Mouse (Mus musculus) layer of hippocampus, adult 11-12 months (tissue): ENCODE measurements around the gene Sntb2.
A peak's percentile ranks its signal among the peaks of the same experiment; 100 is the strongest.
"Not testable (repeated sequence)": the region's sequence is repeated elsewhere in the genome, so short reads cannot be mapped to it uniquely, and the experiment has no call there.

ENCODE experiments used
- DNase-seq: peaks from one replicate; pipeline ENCODE4 v3.0.0; 2022; ENCODE audit warnings: low spot score

Gene Sntb2

DNA sequence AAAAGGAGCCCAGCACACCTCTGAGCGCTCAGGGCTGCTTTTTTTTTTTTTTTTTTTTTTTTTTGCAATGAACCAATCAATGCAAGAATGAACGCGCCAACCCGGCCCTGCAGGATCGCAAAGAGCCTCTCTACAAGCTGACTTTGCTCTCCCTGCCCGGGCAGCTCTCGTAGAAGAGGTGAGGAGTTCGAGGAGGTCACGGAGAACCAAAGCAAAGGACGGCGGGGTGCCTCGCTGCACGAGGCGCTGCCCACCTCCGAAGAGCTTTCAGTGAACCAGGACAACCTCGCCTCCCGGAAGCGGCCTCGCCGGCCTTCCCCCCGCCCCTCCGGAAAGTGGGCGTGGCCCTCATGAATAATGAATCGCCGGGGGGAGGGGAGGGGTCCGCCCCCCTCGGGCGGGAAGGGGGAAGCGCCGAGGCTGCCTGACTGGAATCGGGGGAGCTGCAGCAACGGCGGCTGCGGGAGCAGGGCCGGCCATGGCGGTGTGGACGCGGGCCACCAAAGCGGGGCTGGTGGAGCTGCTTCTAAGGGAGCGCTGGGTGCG, at the start of gene Sntb2:
Gene Sntb2 (plus strand): TSS at position 427 of the 546 bp plus-strand sequence.
- DNase-seq: peak; percentile 91

DNA sequence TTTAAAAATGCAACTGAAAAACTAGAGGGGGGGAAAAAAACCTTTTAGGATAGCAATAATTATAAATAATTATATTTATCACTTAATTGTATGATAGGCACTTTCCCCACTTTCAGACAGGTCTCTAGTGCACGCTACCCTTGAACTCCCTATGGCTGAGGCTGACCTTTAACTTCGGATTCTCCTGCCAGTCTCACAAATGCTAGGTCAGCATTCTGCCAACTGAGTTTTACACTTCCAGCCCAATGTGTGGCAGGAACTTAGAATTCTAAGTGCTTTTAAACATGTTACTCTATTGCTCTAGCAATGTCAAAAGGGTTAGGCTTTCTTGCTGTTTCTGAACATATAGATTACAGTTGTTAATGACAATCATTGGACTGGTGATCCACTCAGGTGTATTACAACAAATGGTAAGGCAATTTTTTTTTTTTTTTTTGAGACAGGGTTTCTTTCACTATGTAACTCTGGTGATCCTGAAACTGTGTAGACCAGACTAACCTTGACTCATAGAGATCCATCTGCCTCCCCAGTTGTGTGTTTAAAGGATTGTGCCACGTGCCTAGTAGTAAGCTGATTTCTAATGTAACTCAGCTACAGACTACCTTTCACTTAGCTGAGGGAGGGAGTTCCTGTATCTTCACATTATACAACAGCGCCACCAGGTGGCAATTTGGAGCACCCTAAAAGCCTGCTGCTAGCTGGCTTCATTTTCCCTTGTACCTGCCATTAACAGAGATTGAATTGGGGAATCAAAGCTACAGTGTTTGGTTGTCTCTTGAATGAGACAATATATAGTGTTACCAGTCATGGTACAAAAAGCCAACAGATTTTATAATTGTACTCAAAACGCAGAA, 48.0 kb upstream of the Sntb2 start:
- DNase-seq: peak; percentile 76

DNA sequence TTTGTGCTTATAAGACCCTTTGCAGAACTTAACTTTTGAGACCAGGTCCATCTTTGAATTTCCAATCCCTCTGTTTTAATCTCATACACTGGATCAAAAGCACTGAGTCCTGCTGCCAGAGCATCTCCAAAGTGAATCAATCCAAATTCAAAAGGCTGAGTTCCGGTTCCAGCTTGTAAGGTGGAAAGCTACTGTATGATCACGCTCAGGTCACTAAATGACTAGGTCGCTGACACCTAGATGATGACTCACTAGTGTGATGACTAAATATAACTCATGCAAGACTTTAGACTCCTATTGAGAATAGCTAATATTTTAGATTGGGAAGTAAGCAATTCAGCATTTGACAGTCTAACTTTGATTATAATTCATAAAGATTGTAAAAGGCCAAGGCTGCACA, 46.7 kb upstream of the Sntb2 start:
- DNase-seq: no peak

DNA sequence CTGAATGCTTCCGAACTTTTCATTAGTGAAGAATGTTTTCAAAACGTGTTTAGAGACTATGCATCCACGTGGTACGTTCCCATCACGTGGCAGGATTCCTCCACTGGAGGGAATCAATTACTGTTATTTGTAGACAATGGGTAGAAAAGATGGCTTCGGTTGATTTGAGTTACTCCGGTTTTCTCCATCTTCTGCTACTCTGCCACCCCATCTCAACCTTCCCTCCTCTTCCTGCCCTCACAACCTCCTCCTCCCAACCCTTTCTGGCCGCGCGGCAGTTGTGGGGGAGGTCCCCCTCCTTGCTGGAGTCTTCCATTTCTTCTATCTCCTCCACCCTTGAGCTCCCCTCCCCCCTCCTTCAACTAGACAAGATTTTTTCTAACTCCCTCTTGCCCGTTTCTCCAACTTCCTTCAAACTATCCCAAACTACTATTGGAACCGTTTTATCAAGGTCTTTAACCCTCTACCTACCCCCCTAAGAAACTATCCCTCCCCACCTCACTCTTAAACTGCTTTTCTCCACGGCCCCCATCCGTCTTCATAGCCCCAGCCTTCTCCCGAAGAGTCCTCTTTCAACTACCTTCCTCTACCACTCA, 43.2 kb upstream of the Sntb2 start:
- DNase-seq: no peak

DNA sequence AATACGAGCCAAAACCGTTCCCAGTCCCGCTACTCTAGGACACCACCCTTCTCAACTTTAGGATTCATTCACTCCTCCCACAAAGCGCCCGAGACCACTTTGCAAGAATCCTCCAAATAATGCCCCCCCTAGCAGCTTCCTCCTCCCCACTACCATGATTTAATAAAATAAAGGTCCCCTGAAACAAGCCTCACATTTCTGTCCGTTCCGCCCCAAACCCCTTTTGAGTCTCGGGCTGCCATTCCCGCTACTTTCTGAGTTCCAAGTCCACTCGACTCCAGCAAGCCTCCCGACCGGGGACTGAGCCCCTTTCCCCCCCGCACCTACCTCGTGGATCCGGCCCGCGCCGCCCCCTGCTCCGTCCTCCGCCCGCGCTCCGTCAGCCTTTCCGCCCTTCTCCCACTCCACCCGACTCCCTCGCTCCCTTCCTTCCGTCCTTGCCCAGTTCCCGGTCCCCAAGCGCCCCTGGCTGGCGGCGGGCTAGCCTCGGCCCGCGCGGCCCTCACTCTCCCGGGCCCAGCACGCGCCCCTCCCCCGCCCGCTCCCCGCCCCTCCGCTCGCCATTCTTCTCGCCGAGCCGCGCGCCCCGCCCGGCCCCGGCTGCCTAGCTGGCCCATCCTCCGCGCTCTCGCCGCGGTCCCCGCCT, 42.6 kb upstream of the Sntb2 start:
- DNase-seq: no peak

DNA sequence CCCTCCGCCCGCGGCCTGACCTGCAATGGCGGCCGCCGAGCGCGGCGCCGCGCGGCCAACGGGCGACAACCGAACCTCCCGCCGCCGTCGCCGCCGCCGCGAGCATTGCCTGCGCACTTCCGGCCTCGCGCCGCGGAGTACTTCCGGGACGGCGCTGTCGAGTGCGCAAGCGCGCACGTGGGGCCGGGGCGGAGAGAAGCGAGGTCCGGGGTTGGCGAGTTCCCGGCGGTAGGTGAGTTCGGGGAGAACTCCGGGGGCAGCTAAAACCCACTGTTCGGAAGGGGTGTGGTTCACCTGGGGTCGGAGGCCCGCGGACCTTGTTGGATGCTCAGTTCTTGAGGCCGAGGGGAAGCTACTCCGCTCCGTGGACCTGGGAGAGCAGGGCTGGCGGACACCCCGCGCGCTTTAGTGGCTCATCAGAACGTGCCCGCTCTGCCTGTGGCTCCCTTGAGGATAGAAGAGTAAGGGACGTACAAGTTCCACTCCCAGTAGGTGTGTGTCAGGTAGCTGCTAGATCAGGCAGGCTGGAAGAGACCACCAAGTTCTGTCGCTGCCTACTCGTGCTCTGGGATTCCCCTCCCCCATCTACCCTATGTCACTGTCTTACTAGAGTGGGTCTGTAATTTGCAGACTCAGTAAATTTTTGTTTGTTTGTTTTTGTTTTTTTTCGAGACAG, 41.9 kb upstream of the Sntb2 start, which contains the start of gene Utp4:
Gene Utp4 (plus strand): TSS at position 156 of the 676 bp plus-strand sequence.
- peak; percentile 81 for DNase-seq

DNA sequence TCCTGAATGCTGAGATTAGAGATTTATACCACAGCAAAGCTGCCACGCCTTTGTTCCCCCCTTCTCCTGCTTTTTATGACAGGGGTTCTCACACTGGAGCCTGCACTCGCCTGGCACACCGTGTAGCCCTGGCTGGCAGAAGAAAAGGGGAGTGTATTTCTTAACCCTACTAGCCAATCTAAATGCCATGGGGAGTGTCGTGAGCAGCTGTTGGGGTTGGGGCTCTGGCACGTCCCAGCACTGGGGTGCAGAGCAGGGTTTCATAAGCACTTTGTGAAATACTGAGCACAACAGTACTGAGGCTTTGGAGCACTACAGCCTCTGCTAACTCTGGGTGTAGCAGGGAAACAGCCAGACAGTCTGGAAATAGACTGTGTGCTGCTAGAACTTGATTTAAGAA, 36.1 kb upstream of the Sntb2 start:
- DNase-seq: no peak

DNA sequence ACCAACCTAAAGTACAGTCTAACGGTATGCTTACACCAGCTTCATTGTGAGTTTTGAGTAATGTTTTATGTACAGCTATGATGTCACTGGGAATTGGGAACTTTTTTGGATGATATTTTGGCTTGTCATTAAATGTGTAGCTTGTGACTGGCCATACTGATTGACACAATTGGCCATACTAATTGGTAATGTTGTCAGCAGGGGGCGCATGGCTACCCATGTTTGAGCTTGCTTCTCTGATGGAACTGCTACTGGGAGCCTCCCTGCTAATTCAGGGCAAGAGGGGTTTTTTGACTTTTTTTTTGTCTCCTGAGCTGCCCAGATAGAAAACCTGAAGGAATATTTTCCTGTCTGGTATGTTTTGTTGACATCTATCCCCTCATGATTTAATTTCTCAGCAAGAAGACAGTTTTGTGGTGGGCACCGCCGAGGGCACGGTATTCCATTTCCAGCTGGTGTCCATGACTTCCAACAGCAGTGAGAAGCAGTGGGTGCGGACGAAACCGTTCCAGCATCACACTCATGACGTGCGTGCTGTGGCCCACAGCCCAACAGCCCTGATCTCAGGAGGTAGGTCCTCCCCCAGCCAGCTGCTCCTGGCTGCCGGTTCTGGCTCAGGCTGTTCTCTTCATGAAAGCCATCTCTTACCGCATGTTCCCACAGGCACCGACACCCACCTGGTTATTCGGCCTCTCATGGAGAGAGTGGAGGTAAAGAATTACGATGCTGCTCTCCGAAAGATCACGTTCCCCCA, 29.6 kb upstream of the Sntb2 start:
- peak; percentile 83 for DNase-seq

DNA sequence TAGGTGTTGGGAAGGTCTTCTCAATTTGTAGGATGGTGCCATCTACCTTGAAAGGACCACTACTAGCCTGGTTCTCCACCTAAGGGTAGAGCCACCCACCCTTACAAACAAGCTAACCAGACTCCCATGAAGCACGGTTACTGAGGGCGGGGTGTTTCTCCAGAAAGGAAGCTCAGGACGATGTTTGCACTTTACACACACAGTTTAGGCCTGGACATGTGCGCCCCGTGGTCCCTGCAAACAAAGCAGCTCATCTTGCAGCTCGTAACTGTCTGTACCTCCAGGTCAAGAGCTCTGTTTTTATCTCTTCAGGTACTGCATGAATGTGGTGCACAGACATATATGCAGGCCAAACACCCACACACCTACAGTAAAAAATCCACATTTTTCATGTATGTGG, 28.9 kb upstream of the Sntb2 start:
- no peak for DNase-seq

DNA sequence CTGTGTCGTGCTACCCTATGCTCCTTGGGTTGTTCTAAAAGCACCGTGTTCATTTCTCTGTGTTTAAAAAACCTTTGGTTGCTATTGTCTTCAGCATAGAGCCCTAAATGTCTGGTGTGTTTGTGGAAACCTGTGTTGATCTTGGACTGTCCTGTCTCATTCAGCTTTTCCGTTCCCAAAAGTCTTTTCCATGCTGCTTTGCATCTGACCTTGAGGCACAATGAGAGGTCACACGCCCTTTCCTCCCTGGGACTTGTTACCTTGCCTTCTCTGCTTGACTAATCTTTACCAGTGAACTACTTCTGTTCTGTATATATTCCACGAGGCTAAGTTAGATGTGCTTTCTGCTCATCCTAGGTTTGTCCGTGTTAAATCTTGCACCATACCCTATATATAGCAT, 28.1 kb upstream of the Sntb2 start:
- no peak for DNase-seq

DNA sequence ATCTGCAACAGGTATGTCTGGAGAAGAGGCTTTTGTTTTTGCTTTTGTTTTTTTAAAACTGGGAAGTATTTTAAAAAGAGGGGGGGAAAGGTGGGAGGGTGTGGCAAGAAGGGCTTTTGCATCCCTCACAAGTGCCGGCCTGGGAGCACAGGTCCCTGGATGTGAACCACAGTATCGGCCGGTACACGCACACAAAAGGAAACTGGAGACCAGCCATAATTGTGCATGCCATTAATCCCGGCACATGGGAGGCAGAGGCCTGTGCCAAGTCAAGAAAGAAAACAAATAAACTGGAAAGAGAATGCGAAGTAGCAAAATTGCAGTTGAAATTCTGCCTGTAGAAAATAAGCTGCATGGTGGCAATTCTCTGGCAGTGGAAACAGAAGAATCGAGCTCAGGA, 27.3 kb upstream of the Sntb2 start:
- DNase-seq: no peak

DNA sequence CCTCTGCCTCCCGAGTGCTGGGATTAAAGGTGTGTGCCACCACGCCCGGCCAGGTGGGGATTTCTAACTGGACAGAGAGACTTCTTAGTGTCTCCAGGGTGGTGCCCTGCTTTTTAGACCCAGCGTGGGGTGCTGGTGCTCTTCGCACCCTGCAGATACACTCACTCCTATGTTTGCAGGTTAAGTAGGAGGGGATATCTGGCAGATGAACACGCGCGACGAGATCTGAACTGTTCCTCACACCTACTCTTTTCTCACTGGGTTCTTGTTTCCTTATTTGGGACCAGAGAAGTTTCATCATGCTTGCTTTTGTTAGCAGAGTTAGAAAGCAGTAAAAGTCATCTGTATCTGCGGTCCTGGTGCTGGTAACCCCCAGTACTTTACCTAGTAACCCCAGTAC, 21.9 kb upstream of the Sntb2 start:
- no peak for DNase-seq

DNA sequence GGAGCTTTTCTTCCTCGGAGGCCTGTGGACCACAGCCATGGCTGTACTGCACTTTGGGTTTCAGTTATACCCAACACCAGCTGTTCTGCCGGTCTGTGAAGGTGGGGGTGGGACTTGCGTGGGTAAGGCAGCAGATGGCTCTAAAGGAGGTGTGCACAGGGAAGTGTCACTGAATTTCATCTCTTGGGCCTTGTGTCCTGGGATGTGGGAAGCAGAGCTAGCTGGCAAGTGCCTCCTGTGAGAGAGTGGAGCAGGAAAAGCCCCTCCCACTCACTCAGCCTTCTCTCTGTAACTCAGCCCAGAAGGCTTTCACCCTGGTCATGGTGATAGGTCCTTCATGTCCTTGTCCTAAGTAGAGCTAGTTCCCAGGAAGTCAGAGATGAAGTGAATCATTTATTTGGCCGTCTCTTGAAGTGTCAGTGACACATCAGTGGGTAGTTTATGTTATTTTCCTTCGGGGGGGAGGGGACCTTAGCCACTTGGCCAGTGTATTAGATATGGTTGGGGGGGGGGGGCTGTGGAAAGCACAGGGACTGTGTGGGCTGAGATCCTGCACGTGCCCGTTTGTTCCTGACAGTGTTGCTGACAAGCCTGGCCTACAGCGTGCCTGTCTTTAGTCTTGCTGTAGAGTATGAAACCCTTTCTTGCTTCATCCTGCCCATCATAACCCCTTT, 15.7 kb upstream of the Sntb2 start:
- peak; percentile 62 for DNase-seq

DNA sequence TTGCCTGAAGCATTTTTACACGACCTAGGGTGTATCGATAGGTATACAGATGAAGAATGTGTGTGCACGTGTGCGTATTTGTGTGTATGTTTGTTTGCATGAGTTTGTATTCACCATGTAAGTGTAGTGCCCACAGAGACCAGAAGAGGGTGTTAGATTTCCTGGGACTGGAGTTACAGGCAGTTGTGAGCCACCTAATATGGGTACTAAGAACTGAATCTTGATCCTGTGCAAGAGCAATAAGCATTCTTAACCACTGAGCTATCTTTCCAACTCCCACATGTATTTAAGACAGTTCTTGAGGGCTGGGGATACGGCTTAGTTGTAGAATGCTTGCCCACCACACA, 15.2 kb upstream of the Sntb2 start:
- no peak for DNase-seq

DNA sequence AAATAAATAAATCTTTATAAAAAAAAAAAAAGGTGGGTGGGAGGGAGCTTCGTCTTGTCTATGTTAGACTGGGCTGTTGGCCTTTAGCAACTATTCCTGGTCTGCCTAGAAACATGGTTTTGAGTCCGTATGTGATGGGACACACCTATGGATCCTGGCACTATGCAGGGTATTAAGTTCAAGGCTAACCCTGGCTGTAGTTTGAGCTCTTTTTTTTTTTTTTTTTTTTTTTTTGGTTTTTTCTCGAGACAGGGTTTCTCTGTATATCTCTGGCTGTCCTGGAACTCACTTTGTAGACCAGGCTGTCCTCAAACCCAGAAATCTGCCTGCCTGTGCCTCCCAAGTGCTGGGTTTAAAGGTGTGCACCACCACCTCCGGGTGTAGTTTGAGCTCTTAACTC, 11.5 kb upstream of the Sntb2 start:
- no peak for DNase-seq

DNA sequence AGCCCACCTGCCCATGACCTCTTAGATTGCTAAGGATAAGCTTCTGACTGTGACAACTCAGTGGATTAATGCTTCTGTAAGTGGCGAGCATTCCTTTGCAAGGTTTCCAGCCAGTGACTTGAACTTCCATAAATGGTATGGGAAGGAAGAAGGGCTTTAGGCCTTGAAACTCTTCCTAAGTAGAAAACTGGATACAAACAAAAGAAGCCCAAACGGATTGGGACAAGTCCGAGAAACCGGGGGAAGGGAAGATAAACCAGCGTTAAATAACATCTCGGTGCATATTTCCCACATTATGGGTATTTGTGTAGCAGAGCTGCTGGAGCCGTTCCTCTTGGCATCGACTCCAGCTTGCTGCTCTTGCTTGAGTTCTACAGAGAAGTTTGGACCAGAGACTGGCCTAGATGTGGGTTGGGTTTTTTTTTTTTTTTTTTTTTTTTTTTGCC, 10.6 kb upstream of the Sntb2 start:
- peak; percentile 38 for DNase-seq

DNA sequence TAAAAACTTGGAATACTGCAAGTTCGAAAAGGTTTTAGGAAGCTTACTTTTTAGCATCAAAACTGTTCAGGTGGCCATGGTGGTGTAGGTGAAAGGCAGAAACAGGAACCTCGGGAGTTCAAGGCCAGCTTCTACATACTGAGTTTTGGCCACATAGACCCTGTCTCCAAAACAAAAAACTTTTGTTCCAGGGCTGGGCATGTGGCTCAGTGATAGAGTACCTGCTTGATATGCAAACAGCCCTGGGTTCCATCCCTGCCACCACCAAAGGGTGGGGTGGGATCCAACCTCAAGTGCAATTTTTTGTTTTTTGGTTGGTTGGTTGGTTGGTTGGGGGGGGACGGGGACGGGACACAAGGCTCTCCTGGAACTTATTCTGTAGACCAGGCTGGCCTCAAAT, 10.1 kb upstream of the Sntb2 start:
- no peak for DNase-seq

DNA sequence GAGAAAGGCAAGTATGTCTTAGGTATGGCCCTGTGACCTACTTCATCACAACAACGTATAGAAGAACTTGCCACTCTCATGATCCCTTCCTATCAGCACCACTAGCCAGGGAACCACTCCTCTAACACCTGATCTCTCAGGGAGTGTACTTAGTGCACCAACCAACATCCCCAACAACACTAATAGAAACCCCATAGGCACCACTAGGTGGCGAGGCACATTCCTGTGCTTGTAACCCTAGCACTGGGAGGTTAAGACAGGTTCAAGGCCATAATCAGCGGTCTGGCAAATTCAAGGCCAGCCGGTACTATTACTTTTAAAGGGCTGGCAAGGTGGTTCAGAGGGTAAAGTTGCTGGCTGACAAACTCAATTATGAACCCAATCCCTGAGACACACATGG, 8.3 kb upstream of the Sntb2 start:
- no peak for DNase-seq

DNA sequence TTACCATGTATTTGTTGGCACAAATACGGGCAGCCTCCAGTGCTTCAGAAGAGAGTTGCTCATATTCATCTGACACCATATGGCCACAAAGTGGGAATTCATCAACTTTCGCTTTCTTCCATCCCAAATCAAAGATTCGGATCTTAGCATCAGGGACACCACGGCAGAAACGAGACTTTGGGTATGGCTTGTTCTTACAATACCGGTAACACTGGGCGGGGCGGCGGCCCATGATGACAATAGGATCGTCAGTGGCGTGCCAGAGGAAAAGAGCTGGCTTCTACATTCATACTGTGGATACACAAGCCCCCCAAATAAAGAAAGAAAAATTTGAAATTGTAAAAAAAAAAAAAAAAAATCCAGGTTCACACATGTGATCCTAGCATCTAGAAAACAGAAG, 7.4 kb upstream of the Sntb2 start:
- not testable (repeated sequence) for DNase-seq

DNA sequence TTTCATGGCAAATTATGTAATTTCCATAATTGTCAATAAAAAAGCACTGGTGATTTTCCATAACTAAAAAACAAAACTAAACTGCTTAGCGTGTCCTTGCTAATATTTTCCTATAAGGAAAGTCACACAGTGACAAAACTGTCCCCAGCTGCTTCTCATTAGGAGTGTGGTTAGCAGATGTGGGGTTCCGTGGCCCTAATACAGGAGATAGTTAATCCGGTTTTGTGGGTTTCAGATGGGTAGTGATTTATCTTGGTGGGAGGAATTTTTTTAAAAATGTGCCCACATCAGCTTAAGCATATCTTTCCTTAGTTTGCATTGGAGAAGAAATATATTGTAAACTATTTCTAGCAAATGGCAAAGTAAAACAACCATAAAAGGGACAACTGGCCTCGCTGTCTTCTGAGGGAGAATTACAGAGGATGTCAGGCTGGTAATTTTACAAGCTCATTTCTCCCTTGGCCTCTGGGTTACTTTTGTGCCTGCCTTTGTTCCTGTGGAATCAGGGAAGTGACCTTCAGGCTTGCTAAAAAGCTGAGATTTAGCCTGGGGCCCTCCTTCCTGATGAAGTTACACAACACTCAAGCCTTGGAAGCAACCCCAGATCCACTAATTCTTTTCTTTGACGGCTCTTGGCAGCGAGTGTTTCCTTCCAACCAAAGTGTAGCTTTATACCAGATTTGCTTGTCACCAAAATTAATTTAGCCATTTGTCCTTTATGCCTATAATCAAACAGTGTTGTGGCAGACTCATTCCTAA, 6.2 kb upstream of the Sntb2 start:
- no peak for DNase-seq
